11 mouse cellular contexts compared by ENCODE assay signal in genomic region chr2:127773938-127774577, GRCm38 (mm10). TPM values are rescaled to one million over a fixed set of nuclear protein-coding genes. Genes with fewer than 3 reads are reported as not detected.
DNase-seq lines count a peak whose midpoint lies in the region; ATAC-seq lines count a peak whose summit lies in the region.
"Had no signal": no experiment of that assay in that cellular context is flagged by ENCODE, and none has a peak within 500 bp of the region (broad histone marks: within the 10 kb centered on the region; RNA-seq: fewer than 3 reads in every experiment).

No protein-coding gene starts in this region.

- 0 out of 2 replicates have a peak, but pooled peaks have one; percentile 31 for ATAC-seq in kidney, embryonic 16.5 days (ENCODE audit: low FRiP score, low TSS enrichment)
- ATAC-seq in hindbrain, embryonic 12.5 days (ENCODE audit: low FRiP score) = peak; percentile 40; the same call in 1 of the 2 replicates
- ATAC-seq in midbrain, embryonic 14.5 days (ENCODE audit: low FRiP score, low TSS enrichment) = peak; percentile 68

- no peak overlapping the region for H3K4me3 ChIP-seq in kidney, embryonic 16.5 days (ENCODE audit: low read length)
- H3K4me3 ChIP-seq in embryonic facial prominence, embryonic 10.5 days = 0 out of 2 replicates have a peak overlapping the region, but pooled peaks have one; percentile 15
- no peak overlapping the region for H3K4me3 ChIP-seq in hindbrain, embryonic 12.5 days
- no peak overlapping the region for H3K4me3 ChIP-seq in midbrain, embryonic 14.5 days (replicated peaks; ENCODE audit: low read depth, low read length)
- H3K4me3 ChIP-seq: limb, embryonic 13.5 days had no signal

- no peak overlapping the region for H3K27ac ChIP-seq in kidney, embryonic 16.5 days (ENCODE audit: low read length)
- H3K27ac ChIP-seq in embryonic facial prominence, embryonic 10.5 days (replicated peaks) = peak overlapping the region; percentile 72
- H3K27ac ChIP-seq in hindbrain, embryonic 12.5 days = peak overlapping the region; percentile 52; the same call in 1 of the 2 replicates
- H3K27ac ChIP-seq in midbrain, embryonic 14.5 days (replicated peaks; ENCODE audit: low read depth, low read length) = peak overlapping the region; percentile 81
- H3K27ac ChIP-seq: limb, embryonic 13.5 days had no signal

- intact Hi-C loops in gastrocnemius, postnatal 14 days (cut with DNase I; ENCODE audit: low total_unique reads) = no loop called here

- 50% methylated on average over 15 of the region's 15 CpGs for WGBS in kidney, embryonic 16.5 days
- WGBS in embryonic facial prominence, embryonic 10.5 days = 44% methylated on average over 15 of the region's 15 CpGs
- WGBS in hindbrain, embryonic 12.5 days = 59% methylated on average over 15 of the region's 15 CpGs
- WGBS in midbrain, embryonic 14.5 days = 24% methylated on average over 15 of the region's 15 CpGs

- H3K4me2 ChIP-seq in kidney, embryonic 16.5 days (replicated peaks; ENCODE audit: low read depth, low read length) = no peak overlapping the region
- no peak overlapping the region for H3K4me2 ChIP-seq in hindbrain, embryonic 12.5 days (replicated peaks)
- peak overlapping the region; percentile 37 for H3K4me2 ChIP-seq in midbrain, embryonic 14.5 days (ENCODE audit: low read length)
- H3K4me2 ChIP-seq: limb, embryonic 13.5 days had no signal

- H3K27me3 ChIP-seq in kidney, embryonic 16.5 days (ENCODE audit: insufficient read depth, low read length) = no peaks in the 10 kb centered on the region
- no peaks in the 10 kb centered on the region for H3K27me3 ChIP-seq in embryonic facial prominence, embryonic 10.5 days (replicated peaks; ENCODE audit: low read depth, poor library complexity, severe bottlenecking)
- H3K27me3 ChIP-seq in hindbrain, embryonic 12.5 days = no peaks in the 10 kb centered on the region
- no peaks in the 10 kb centered on the region for H3K27me3 ChIP-seq in midbrain, embryonic 14.5 days (ENCODE audit: control insufficient read depth, insufficient read depth, low read length)
- H3K27me3 ChIP-seq: limb, embryonic 13.5 days had no signal

- H3K36me3 ChIP-seq in kidney, embryonic 16.5 days (ENCODE audit: insufficient read depth, low read length) = peaks cover 22% of the 10 kb centered on the region
- H3K36me3 ChIP-seq in embryonic facial prominence, embryonic 10.5 days (replicated peaks) = peaks cover 72% of the 10 kb centered on the region
- H3K36me3 ChIP-seq in hindbrain, embryonic 12.5 days = peaks cover 34% of the 10 kb centered on the region
- peaks cover 28% of the 10 kb centered on the region for H3K36me3 ChIP-seq in midbrain, embryonic 14.5 days (ENCODE audit: control insufficient read depth, insufficient read depth, low read length)

- no peak for DNase-seq in kidney, postnatal 25 days
- DNase-seq in embryonic facial prominence, embryonic 10.5 days (ENCODE audit: low spot score) = peak; percentile 13
- peak; percentile 61 for DNase-seq in midbrain, embryonic 14.5 days
- no peak for DNase-seq in T-cell, adult 2 months (ENCODE audit: low spot score)
- no peak for DNase-seq in natural killer cell, adult 2 months (ENCODE audit: low spot score in 2 of 2)
- DNase-seq in gastrocnemius, postnatal 14 days = no peak
- DNase-seq: cerebellum, adult 9-10 months; thymus, postnatal 25 days had no signal

- no peaks in the 10 kb centered on the region for H3K9me3 ChIP-seq in kidney, embryonic 16.5 days (ENCODE audit: low read length)
- H3K9me3 ChIP-seq in embryonic facial prominence, embryonic 10.5 days = no peaks in the 10 kb centered on the region
- no peaks in the 10 kb centered on the region for H3K9me3 ChIP-seq in hindbrain, embryonic 12.5 days (replicated peaks)
- no peaks in the 10 kb centered on the region for H3K9me3 ChIP-seq in midbrain, embryonic 14.5 days (ENCODE audit: control insufficient read depth, low read length)
- H3K9me3 ChIP-seq: limb, embryonic 13.5 days had no signal

- no peak overlapping the region for H3K9ac ChIP-seq in kidney, embryonic 16.5 days (replicated peaks; ENCODE audit: low read length)
- H3K9ac ChIP-seq in hindbrain, embryonic 12.5 days = no peak overlapping the region
- H3K9ac ChIP-seq in midbrain, embryonic 14.5 days (replicated peaks; ENCODE audit: low read length) = no peak overlapping the region; the same call in 1 of the 2 replicates
- H3K9ac ChIP-seq: limb, embryonic 13.5 days had no signal

- H3K4me1 ChIP-seq in kidney, embryonic 16.5 days (ENCODE audit: insufficient read depth, low read length) = no peaks in the 10 kb centered on the region
- H3K4me1 ChIP-seq in embryonic facial prominence, embryonic 10.5 days = peaks cover 8% of the 10 kb centered on the region
- H3K4me1 ChIP-seq in hindbrain, embryonic 12.5 days = no peaks in the 10 kb centered on the region
- no peaks in the 10 kb centered on the region for H3K4me1 ChIP-seq in midbrain, embryonic 14.5 days (ENCODE audit: control insufficient read depth, insufficient read depth, low read length)
- H3K4me1 ChIP-seq: limb, embryonic 13.5 days had no signal

RNA-seq across cellular contexts. Expression of gene Nphp1, which starts 14.6 kb away (rescaled TPM):
- polyA plus RNA-seq in kidney, embryonic 16.5 days (2015; fragmentation: Nextera tagmentation; extraction: Ambion mirVana) = 39.7 and 42.6 TPM in 2 replicates
- polyA plus RNA-seq in embryonic facial prominence, embryonic 10.5 days (2016; fragmentation: Nextera tagmentation; extraction: Ambion mirVana) = 42.0 and 42.9 TPM in 2 replicates
- polyA plus RNA-seq in hindbrain, embryonic 12.5 days (2016; fragmentation: Nextera tagmentation; extraction: Ambion mirVana) = 29.2 and 29.3 TPM in 2 replicates
- 10.8 and 17.2 TPM in 2 replicates for polyA plus RNA-seq in midbrain, embryonic 14.5 days (2014; fragmentation: Nextera tagmentation; extraction: Ambion mirVana)
- 10 to 100 TPM; 13.7 to 15.4 TPM for total RNA-seq in gastrocnemius, postnatal 14 days (2021)

RNA-seq across cellular contexts. Expression of gene Mtln, which starts 18.2 kb away (rescaled TPM):
- 33.7 and 36.2 TPM in 2 replicates for polyA plus RNA-seq in kidney, embryonic 16.5 days (2015; fragmentation: Nextera tagmentation; extraction: Ambion mirVana)
- polyA plus RNA-seq in embryonic facial prominence, embryonic 10.5 days (2016; fragmentation: Nextera tagmentation; extraction: Ambion mirVana) = 20.7 and 22.2 TPM in 2 replicates
- polyA plus RNA-seq in hindbrain, embryonic 12.5 days (2016; fragmentation: Nextera tagmentation; extraction: Ambion mirVana) = 24.1 and 28.3 TPM in 2 replicates
- polyA plus RNA-seq in midbrain, embryonic 14.5 days (2014; fragmentation: Nextera tagmentation; extraction: Ambion mirVana) = 38.2 and 44.6 TPM in 2 replicates
- total RNA-seq in gastrocnemius, postnatal 14 days (2021) = 10 to 100 TPM; 77.4 to 77.8 TPM

RNA-seq across cellular contexts. Expression of gene Mall, which starts 44.3 kb away (rescaled TPM):
- polyA plus RNA-seq in kidney, embryonic 16.5 days (2015; fragmentation: Nextera tagmentation; extraction: Ambion mirVana) = 2.6 and 3.5 TPM in 2 replicates
- polyA plus RNA-seq in embryonic facial prominence, embryonic 10.5 days (2016; fragmentation: Nextera tagmentation; extraction: Ambion mirVana) = 0.96 and 1.0 TPM in 2 replicates
- 1.1 and 1.5 TPM in 2 replicates for polyA plus RNA-seq in hindbrain, embryonic 12.5 days (2016; fragmentation: Nextera tagmentation; extraction: Ambion mirVana)
- polyA plus RNA-seq in midbrain, embryonic 14.5 days (2014; fragmentation: Nextera tagmentation; extraction: Ambion mirVana) = 0.74 and 0.95 TPM in 2 replicates
- total RNA-seq in gastrocnemius, postnatal 14 days (2021) = 1 to 10 TPM; 4.2 to 4.3 TPM

RNA-seq across cellular contexts. Expression of gene Bub1, which starts 57.6 kb away (rescaled TPM):
- 56.4 and 61.7 TPM in 2 replicates for polyA plus RNA-seq in kidney, embryonic 16.5 days (2015; fragmentation: Nextera tagmentation; extraction: Ambion mirVana)
- 107 and 118 TPM in 2 replicates for polyA plus RNA-seq in embryonic facial prominence, embryonic 10.5 days (2016; fragmentation: Nextera tagmentation; extraction: Ambion mirVana)
- 50.6 and 52.7 TPM in 2 replicates for polyA plus RNA-seq in hindbrain, embryonic 12.5 days (2016; fragmentation: Nextera tagmentation; extraction: Ambion mirVana)
- 3.0 and 5.0 TPM in 2 replicates for polyA plus RNA-seq in midbrain, embryonic 14.5 days (2014; fragmentation: Nextera tagmentation; extraction: Ambion mirVana)
- 1 to 10 TPM; 1.5 to 2.1 TPM for total RNA-seq in gastrocnemius, postnatal 14 days (2021)

Comparison
In these comparisons a context has a peak if more than half of its experiments do, and no peak if none do; other contexts are left out.
1. DNase-seq: peak in embryonic facial prominence, embryonic 10.5 days (single experiment) and midbrain, embryonic 14.5 days (single experiment); none in kidney, postnatal 25 days (0 of 2), T-cell, adult 2 months (single experiment), natural killer cell, adult 2 months (0 of 2) and gastrocnemius, postnatal 14 days (single experiment).
2. Peak in every context shown above with its lines, with median percentiles within 50 percentile points of each other: ATAC-seq.